Mouse (Mus musculus) heart, embryonic 15.5 days (tissue): ENCODE data around the gene Wdr72. TPM values are rescaled to one million over a fixed set of nuclear protein-coding genes. Genes with fewer than 3 reads are reported as not detected.
A peak's percentile ranks its signal among the peaks of the same experiment; 100 is the strongest.

ENCODE experiments used
- ATAC-seq: fragments of 200-750 bp; cut with Nextera tagmentation; replicated peaks from 2 replicates; pipeline ENCODE4 v1.8.0; 2017; ENCODE audit warnings: low read depth, moderate TSS enrichment; ENCODE audit not compliant: insufficient number of reproducible peaks, insufficient read depth, low FRiP score
- H3K27ac ChIP-seq: fragments of 300-500 bp; sonication (generic); 2 replicates; pipeline ENCODE4 v1.5.1; 2015; ENCODE audit warnings: mild to moderate bottlenecking, inconsistent platforms
- H3K27me3 ChIP-seq: fragments of 300-500 bp; sonication (generic); 2 replicates; pipeline ENCODE4 v1.6.1; 2015; ENCODE audit warnings: inconsistent platforms
- H3K36me3 ChIP-seq: fragments of 300-500 bp; sonication (generic); 2 replicates; pipeline ENCODE4 v1.6.1; 2015; ENCODE audit warnings: mild to moderate bottlenecking, inconsistent platforms
- H3K4me1 ChIP-seq: fragments of 300-500 bp; sonication (generic); replicated peaks from 2 replicates; pipeline ENCODE4 v1.6.1; 2015; ENCODE audit warnings: inconsistent platforms
- H3K4me2 ChIP-seq: fragments of 300-500 bp; sonication (generic); 2 replicates; pipeline ENCODE4 v1.6.1; 2015; ENCODE audit warnings: inconsistent platforms, mild to moderate bottlenecking, moderate library complexity
- H3K4me3 ChIP-seq: fragments of 300-500 bp; sonication (generic); 2 replicates; pipeline ENCODE4 v1.5.1; 2015; ENCODE audit warnings: mild to moderate bottlenecking, inconsistent platforms
- H3K9ac ChIP-seq: fragments of 300-500 bp; sonication (generic); 2 replicates; pipeline ENCODE4 v1.6.1; 2015; ENCODE audit warnings: mild to moderate bottlenecking, inconsistent platforms
- H3K9me3 ChIP-seq: fragments of 300-500 bp; sonication (generic); replicated peaks from 2 replicates; pipeline ENCODE4 v1.6.1; 2016; ENCODE audit warnings: inconsistent platforms
- WGBS: fragments of 180-500 bp; shearing (Covaris S2); methylation state at CpG from one replicate; pipeline ENCODE4 v1.1.7; 2015; ENCODE audit warnings: mixed read lengths; 5-methylcytosine and 5-hydroxymethylcytosine counted together
- polyA plus RNA-seq: library from polyadenylated mRNA; unstranded; fragments of >200 nt; fragmentation: Nextera tagmentation; extraction: Ambion mirVana; gene quantifications from 2 replicates; pipeline ENCODE4 v1.2.1, GENCODE M21; 2015

The Wdr72 gene
- polyA plus RNA-seq, 1 experiment from 2014 or later = 1.6 TPM

- Histone ChIP-seq H3K36me3 (no peaks in the 10 kb centered on the region), H3K4me1 (peaks cover 5% of the 10 kb centered on the region; the same call in 1 of the 2 replicates), H3K27me3 (no peaks in the 10 kb centered on the region), H3K9me3 (no peaks in the 10 kb centered on the region), H3K9ac (no peak overlapping the region), H3K4me2 (peak overlapping the region; percentile 9; the same call in 1 of the 2 replicates), H3K4me3 (no peak overlapping the region), H3K27ac (peak overlapping the region; percentile 45)
- ATAC-seq = no peak
- whole genome bisulfite sequencing = 54% methylated on average over 4 of the region's 4 CpGs
These were observed 137.9 kb downstream of the Wdr72 start for GRCm38 (mm10) chr9:74248084-74248483.

- Histone ChIP-seq H3K9me3 (no peaks in the 10 kb centered on the region), H3K4me1 (peaks cover 5% of the 10 kb centered on the region; the same call in 1 of the 2 replicates), H3K27ac (no peak overlapping the region), H3K36me3 (no peaks in the 10 kb centered on the region), H3K9ac (no peak overlapping the region), H3K4me2 (no peak overlapping the region), H3K27me3 (no peaks in the 10 kb centered on the region), H3K4me3 (no peak overlapping the region)
- 41% methylated on average over 1 of the region's 1 CpGs for WGBS
- no peak for ATAC-seq
These were observed 139.3 kb downstream of the Wdr72 start for GRCm38 (mm10) chr9:74249486-74249885.

GRCm38 (mm10) chr9:74250522-74250921 is 140.4 kb downstream of the Wdr72 start:
- H3K4me2 ChIP-seq = no peak overlapping the region
- H3K9me3 ChIP-seq = no peaks in the 10 kb centered on the region
- H3K27me3 ChIP-seq = no peaks in the 10 kb centered on the region
- H3K27ac ChIP-seq = no peak overlapping the region
- no peak overlapping the region for H3K4me3 ChIP-seq
- H3K9ac ChIP-seq = no peak overlapping the region
- no peaks in the 10 kb centered on the region for H3K36me3 ChIP-seq
- peaks cover 5% of the 10 kb centered on the region; the same call in 1 of the 2 replicates for H3K4me1 ChIP-seq
- no peak for ATAC-seq
- WGBS = 45% methylated on average over 1 of the region's 1 CpGs

GRCm38 (mm10) chr9:74258389-74258788 is 148.2 kb downstream of the Wdr72 start:
- no peaks in the 10 kb centered on the region for H3K4me1 ChIP-seq
- H3K27me3 ChIP-seq = no peaks in the 10 kb centered on the region
- ATAC-seq = no peak
- H3K36me3 ChIP-seq = no peaks in the 10 kb centered on the region
- 74% methylated on average over 4 of the region's 4 CpGs for WGBS
- H3K27ac ChIP-seq = no peak overlapping the region
- H3K4me3 ChIP-seq = no peak overlapping the region
- H3K4me2 ChIP-seq = no peak overlapping the region
- H3K9me3 ChIP-seq = no peaks in the 10 kb centered on the region
- H3K9ac ChIP-seq = no peak overlapping the region

- Histone ChIP-seq H3K36me3 (no peaks in the 10 kb centered on the region), H3K4me1 (peaks cover 4% of the 10 kb centered on the region; the same call in 1 of the 2 replicates), H3K4me3 (no peak overlapping the region), H3K4me2 (no peak overlapping the region), H3K27me3 (no peaks in the 10 kb centered on the region), H3K9me3 (no peaks in the 10 kb centered on the region), H3K9ac (no peak overlapping the region), H3K27ac (no peak overlapping the region)
- WGBS = 76% methylated on average over 14 of the region's 14 CpGs
- no peak for ATAC-seq
These were observed 167.7 kb downstream of the Wdr72 start for GRCm38 (mm10) chr9:74277752-74278385.

- H3K9ac ChIP-seq = no peak overlapping the region
- no peak overlapping the region for H3K4me3 ChIP-seq
- no peaks in the 10 kb centered on the region for H3K36me3 ChIP-seq
- no peak for ATAC-seq
- H3K9me3 ChIP-seq = no peaks in the 10 kb centered on the region
- H3K27me3 ChIP-seq = no peaks in the 10 kb centered on the region
- H3K4me2 ChIP-seq = no peak overlapping the region
- WGBS = 48% methylated on average over 3 of the region's 3 CpGs
- no peak overlapping the region for H3K27ac ChIP-seq
- no peaks in the 10 kb centered on the region for H3K4me1 ChIP-seq
These were observed 171.9 kb downstream of the Wdr72 start for GRCm38 (mm10) chr9:74282072-74282471.

- Histone ChIP-seq H3K27me3 (no peaks in the 10 kb centered on the region), H3K4me2 (no peak overlapping the region), H3K36me3 (no peaks in the 10 kb centered on the region), H3K4me3 (no peak overlapping the region), H3K9me3 (no peaks in the 10 kb centered on the region), H3K4me1 (no peaks in the 10 kb centered on the region), H3K27ac (no peak overlapping the region), H3K9ac (no peak overlapping the region)
- WGBS = 12% methylated on average over 2 of the region's 2 CpGs
- no peak for ATAC-seq
These were observed 176.1 kb downstream of the Wdr72 start for GRCm38 (mm10) chr9:74286210-74286609.

GRCm38 (mm10) chr9:74294479-74294878 is 184.3 kb downstream of the Wdr72 start:
- no peaks in the 10 kb centered on the region for H3K9me3 ChIP-seq
- H3K4me1 ChIP-seq = no peaks in the 10 kb centered on the region
- H3K27me3 ChIP-seq = no peaks in the 10 kb centered on the region
- H3K9ac ChIP-seq = no peak overlapping the region
- no peak for ATAC-seq
- no peak overlapping the region for H3K27ac ChIP-seq
- no peaks in the 10 kb centered on the region for H3K36me3 ChIP-seq
- WGBS = 69% methylated on average over 3 of the region's 3 CpGs
- H3K4me2 ChIP-seq = no peak overlapping the region
- H3K4me3 ChIP-seq = no peak overlapping the region

- ATAC-seq = no peak
- Histone ChIP-seq H3K9ac (no peak overlapping the region), H3K4me1 (no peaks in the 10 kb centered on the region), H3K27me3 (no peaks in the 10 kb centered on the region), H3K4me3 (no peak overlapping the region), H3K9me3 (no peaks in the 10 kb centered on the region), H3K36me3 (no peaks in the 10 kb centered on the region), H3K4me2 (no peak overlapping the region), H3K27ac (no peak overlapping the region)
- 71% methylated on average over 1 of the region's 1 CpGs for WGBS
These were observed 208.6 kb downstream of the Wdr72 start for GRCm38 (mm10) chr9:74318771-74319170.

- Histone ChIP-seq H3K36me3 (no peaks in the 10 kb centered on the region), H3K9ac (no peak overlapping the region), H3K4me2 (no peak overlapping the region), H3K9me3 (no peaks in the 10 kb centered on the region), H3K27ac (no peak overlapping the region), H3K27me3 (no peaks in the 10 kb centered on the region), H3K4me1 (no peaks in the 10 kb centered on the region), H3K4me3 (no peak overlapping the region)
- WGBS = 65% methylated on average over 11 of the region's 11 CpGs
- ATAC-seq = no peak
These were observed 214.2 kb downstream of the Wdr72 start for GRCm38 (mm10) chr9:74324089-74324924.

GRCm38 (mm10) chr9:74324925-74325295 is 214.8 kb downstream of the Wdr72 start:
- Histone ChIP-seq H3K27ac (no peak overlapping the region), H3K4me3 (no peak overlapping the region), H3K4me2 (no peak overlapping the region), H3K4me1 (no peaks in the 10 kb centered on the region), H3K36me3 (no peaks in the 10 kb centered on the region), H3K9ac (no peak overlapping the region), H3K27me3 (no peaks in the 10 kb centered on the region), H3K9me3 (no peaks in the 10 kb centered on the region)
- no peak for ATAC-seq
- 80% methylated on average over 3 of the region's 3 CpGs for WGBS

- 73% methylated on average over 1 of the region's 1 CpGs for WGBS
- Histone ChIP-seq H3K4me1 (no peaks in the 10 kb centered on the region), H3K4me2 (no peak overlapping the region), H3K27ac (no peak overlapping the region), H3K36me3 (no peaks in the 10 kb centered on the region), H3K4me3 (no peak overlapping the region), H3K9ac (no peak overlapping the region), H3K9me3 (no peaks in the 10 kb centered on the region), H3K27me3 (no peaks in the 10 kb centered on the region)
- ATAC-seq = no peak
These were observed 215.8 kb downstream of the Wdr72 start for GRCm38 (mm10) chr9:74325981-74326380.
